Mouse (Mus musculus) MEL (cell line): ENCODE measurements around the gene Epha3. TPM values are rescaled to one million over a fixed set of nuclear protein-coding genes. Genes with fewer than 3 reads are reported as not detected.
A peak's percentile ranks its signal among the peaks of the same experiment; 100 is the strongest.

Source experiments
- DNase-seq: peaks from one replicate; pipeline ENCODE4 v3.0.0; 2011; ENCODE audit warnings: low read depth, low spot score
- H3K27ac ChIP-seq: 2 replicates; pipeline ENCODE4 v1.5.1; 2012; ENCODE audit warnings: low read depth, mild to moderate bottlenecking, control low read depth, low read length, moderate library complexity; ENCODE audit not compliant: control insufficient read depth
- H3K27me3 ChIP-seq, 2 experiments: fragments of 150-350 bp in 1 of 2; sonication (generic) in 1 of 2; 2 replicates each; pipeline ENCODE4 v1.6.1; 2012; ENCODE audit warnings: low read length in 2 of 2, mild to moderate bottlenecking in 2 of 2, improper control_type of control experiment in 1 of 2, moderate library complexity in 1 of 2; ENCODE audit not compliant: insufficient read depth in 2 of 2, control insufficient read depth in 1 of 2
- H3K36me3 ChIP-seq, 2 experiments: 2 replicates each; pipeline ENCODE4 v1.6.1; 2012 to 2014; ENCODE audit warnings: low read length in 2 of 2, improper control_type of control experiment in 1 of 2, inconsistent platforms in 1 of 2, mild to moderate bottlenecking in 1 of 2; ENCODE audit not compliant: insufficient read depth in 2 of 2, control insufficient read depth in 1 of 2
- H3K4me1 ChIP-seq, 2 experiments: fragments of 150-350 bp in 1 of 2; sonication (generic) in 1 of 2; 2 replicates each; pipeline ENCODE4 v1.6.1; 2012; ENCODE audit warnings: low read length in 2 of 2, improper control_type of control experiment in 1 of 2, mild to moderate bottlenecking in 1 of 2; ENCODE audit not compliant: insufficient read depth in 2 of 2, control insufficient read depth in 1 of 2
- H3K4me3 ChIP-seq, 2 experiments: fragments of 150-350 bp in 1 of 2; sonication (generic) in 1 of 2; 2 replicates each; pipeline ENCODE4 v1.5.1; 2012; ENCODE audit warnings: low read depth in 2 of 2, low read length in 2 of 2, mild to moderate bottlenecking in 2 of 2, moderate library complexity in 2 of 2, control low read depth in 1 of 2, improper control_type of control experiment in 1 of 2; ENCODE audit not compliant: control insufficient read depth in 1 of 2, insufficient read depth in 1 of 2
- H3K79me2 ChIP-seq: 2 replicates; pipeline ENCODE4 v1.6.1; 2012; ENCODE audit warnings: mild to moderate bottlenecking, low read length, moderate library complexity; ENCODE audit not compliant: control insufficient read depth, poor library complexity, insufficient read depth
- H3K9ac ChIP-seq: 2 replicates; pipeline ENCODE4 v1.6.1; 2012; ENCODE audit warnings: low read depth, mild to moderate bottlenecking, control low read depth, low read length, moderate library complexity; ENCODE audit not compliant: control insufficient read depth, poor library complexity, severe bottlenecking
- H3K9me3 ChIP-seq: fragments of 150-350 bp; sonication (generic); replicated peaks from 2 replicates; pipeline ENCODE4 v1.6.1; 2012; ENCODE audit warnings: mild to moderate bottlenecking, low read length, improper control_type of control experiment, moderate library complexity; ENCODE audit not compliant: insufficient read depth
- CHD1 ChIP-seq: IDR thresholded peaks from 2 replicates; pipeline ENCODE4 v1.6.1; 2012; ENCODE audit warnings: low read depth, mild to moderate bottlenecking, inconsistent platforms, low read length, improper control_type of control experiment
- EP300 ChIP-seq, 2 experiments: IDR thresholded peaks; 2 replicates each; pipeline ENCODE4 v1.6.1; 2011; ENCODE audit warnings: improper control_type of control experiment in 2 of 2, low read length in 2 of 2, low read depth in 1 of 2, mild to moderate bottlenecking in 1 of 2
- GATA1 ChIP-seq: IDR thresholded peaks from 2 replicates; pipeline ENCODE4 v1.6.1; 2011; ENCODE audit warnings: low read depth, low read length, improper control_type of control experiment
- JUND ChIP-seq: IDR thresholded peaks from 2 replicates; pipeline ENCODE4 v1.6.1; 2011; ENCODE audit warnings: low read depth, mild to moderate bottlenecking, improper control_type of control experiment, low read length
- MAX ChIP-seq: IDR thresholded peaks from 2 replicates; pipeline ENCODE4 v1.6.1; 2011; ENCODE audit warnings: low read length, improper control_type of control experiment
- MXI1 ChIP-seq: IDR thresholded peaks from 2 replicates; pipeline ENCODE4 v1.6.1; 2011; ENCODE audit warnings: mild to moderate bottlenecking, low read depth, low read length, improper control_type of control experiment
- NELFE ChIP-seq: IDR thresholded peaks from 2 replicates; pipeline ENCODE4 v1.6.1; 2011; ENCODE audit warnings: low read depth, low read length, improper control_type of control experiment
- POLR2A ChIP-seq, 2 experiments: IDR thresholded peaks; 2 replicates each; pipeline ENCODE4 v1.6.1; 2011 to 2012; ENCODE audit warnings: low read length in 2 of 2, mild to moderate bottlenecking in 2 of 2, control low read depth in 1 of 2, improper control_type of control experiment in 1 of 2, low read depth in 1 of 2, moderate library complexity in 1 of 2; ENCODE audit not compliant: control insufficient read depth in 1 of 2, insufficient read depth in 1 of 2, poor library complexity in 1 of 2
- SMC3 ChIP-seq: IDR thresholded peaks from 2 replicates; pipeline ENCODE4 v1.6.1; 2011; ENCODE audit warnings: low read depth, low read length, improper control_type of control experiment
- TBP ChIP-seq: IDR thresholded peaks from 2 replicates; pipeline ENCODE4 v1.8.0; 2011; ENCODE audit warnings: low read depth, low read length, improper control_type of control experiment
- UBTF ChIP-seq: IDR thresholded peaks from 2 replicates; pipeline ENCODE4 v1.6.1; 2012; ENCODE audit warnings: low read depth, mild to moderate bottlenecking, inconsistent platforms, low read length, improper control_type of control experiment, moderate library complexity, borderline replicate concordance; ENCODE audit not compliant: insufficient read depth
- USF2 ChIP-seq, 2 experiments: IDR thresholded peaks; 2 replicates each; pipeline ENCODE4 v1.6.1; 2011 to 2012; ENCODE audit warnings: improper control_type of control experiment in 2 of 2, low read length in 2 of 2, borderline replicate concordance in 1 of 2, inconsistent platforms in 1 of 2, low read depth in 1 of 2, mild to moderate bottlenecking in 1 of 2; ENCODE audit not compliant: insufficient read depth in 1 of 2
- ZNF384 ChIP-seq: IDR thresholded peaks from 2 replicates; pipeline ENCODE4 v1.6.1; 2012; ENCODE audit warnings: low read depth, mild to moderate bottlenecking, inconsistent platforms, low read length, improper control_type of control experiment
- polyA plus RNA-seq, 2 experiments: library from polyadenylated mRNA; stranded (reverse) in 1 of 2; unstranded in 1 of 2; fragments of >175 nt in 1 of 2; fragments of >200 nt in 1 of 2; gene quantifications; 2 replicates each; pipeline versions ENCODE4 v1.2.1 to v1.2.4; 2012; ENCODE audit warnings: low replicate concordance in 2 of 2, low read depth in 1 of 2; ENCODE audit not compliant: insufficient read length in 2 of 2, insufficient read depth in 1 of 2, missing spikeins in 1 of 2
- total RNA-seq: library from RNA; depleted of rRNA; stranded (reverse); fragments of 300-350 nt; gene quantifications from 2 replicates; pipeline ENCODE4 v1.2.3, GENCODE M21; 2012

Epha3 gene
- total and polyA plus RNA-seq, 3 experiments: not detected

DNA sequence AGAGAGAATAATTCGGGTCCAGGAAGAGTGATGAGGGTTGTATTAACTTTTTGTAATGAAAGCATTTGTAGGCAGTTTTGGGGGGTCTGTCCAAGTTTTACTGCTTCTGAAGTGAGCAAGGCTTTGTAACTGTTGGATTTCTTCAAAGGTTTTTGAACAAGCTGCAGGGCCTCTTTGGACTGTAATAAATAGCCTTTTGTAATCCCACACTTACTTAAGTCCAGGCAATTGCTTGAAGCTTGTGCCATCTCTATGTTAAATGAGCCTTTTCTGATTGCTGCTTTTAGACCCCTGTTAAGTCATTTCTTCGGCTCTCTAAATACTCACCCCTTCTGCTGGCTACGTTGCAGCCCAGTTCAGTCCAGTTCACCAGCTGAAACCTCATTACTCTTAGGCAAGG lies 248.6 kb downstream of the Epha3 start:
- H3K9ac ChIP-seq: no peak overlapping the region
- no peak for TF ChIP-seq UBTF
- TF ChIP-seq ZNF384: no peak
- TF ChIP-seq JUND: no peak
- no peak for TF ChIP-seq GATA1
- no peak for TF ChIP-seq EP300 (IDR thresholded peaks at IDR 0.05; ENCODE audit: low read depth in 1 of 2, low read length in 2 of 2)
- TF ChIP-seq USF2 (IDR thresholded peaks at IDR 0.05; ENCODE audit: borderline replicate concordance in 1 of 2, insufficient read depth in 1 of 2, low read depth in 1 of 2, low read length in 2 of 2): no peak
- TF ChIP-seq TBP: no peak
- TF ChIP-seq SMC3: no peak
- TF ChIP-seq, all 39 proteins: peak for 0
- DNase-seq: no peak
- Histone ChIP-seq H3K9me3 (no peaks in the 10 kb centered on the region), H3K79me2 (no peaks in the 10 kb centered on the region), H3K4me3 (no peak overlapping the region), H3K27me3 (no peaks in the 10 kb centered on the region), H3K27ac (no peak overlapping the region), H3K36me3 (no peaks in the 10 kb centered on the region), H3K4me1 (no peaks in the 10 kb centered on the region)

- Histone ChIP-seq H3K4me1 (no peaks in the 10 kb centered on the region), H3K9me3 (no peaks in the 10 kb centered on the region), H3K9ac (no peak overlapping the region), H3K4me3 (no peak overlapping the region), H3K36me3 (no peaks in the 10 kb centered on the region), H3K27me3 (no peaks in the 10 kb centered on the region), H3K79me2 (no peaks in the 10 kb centered on the region), H3K27ac (no peak overlapping the region)
- TF ChIP-seq TBP (no peak), POLR2A (IDR thresholded peaks at IDR 0.05; ENCODE audit: control insufficient read depth in 1 of 2, insufficient read depth in 1 of 2, low read depth in 1 of 2, low read length in 2 of 2, poor library complexity in 1 of 2) (no peak), MAX (no peak), NELFE (no peak), MXI1 (no peak)
- DNase-seq: no peak
Observed at GRCm38 (mm10) chr16:63613006-63613405, 251.0 kb downstream of the Epha3 start.

DNA sequence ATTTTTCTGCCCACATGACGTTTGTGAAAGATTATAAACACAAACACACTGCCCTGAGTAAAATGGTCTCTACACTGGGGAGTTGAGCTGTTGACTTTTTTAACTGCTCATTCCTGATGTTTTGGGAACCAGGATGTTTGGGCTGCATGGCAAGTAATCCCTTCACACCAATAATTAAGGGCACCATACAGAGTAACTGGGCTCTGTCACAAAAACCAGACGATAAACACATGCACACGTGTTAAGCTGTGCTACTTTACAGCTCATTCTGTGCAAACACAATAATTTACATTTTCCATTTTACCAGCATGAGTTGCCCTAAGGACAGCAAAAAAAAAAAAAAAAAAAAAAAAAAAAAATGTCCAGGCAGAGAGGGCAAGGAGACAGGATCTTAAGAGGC lies 263.7 kb downstream of the Epha3 start:
- no peaks in the 10 kb centered on the region for H3K36me3 ChIP-seq
- H3K27me3 ChIP-seq: no peaks in the 10 kb centered on the region
- no peak for TF ChIP-seq CHD1
- peak; percentile 45; the same call in 1 of the 2 replicates for TF ChIP-seq ZNF384
- no peaks in the 10 kb centered on the region for H3K9me3 ChIP-seq
- no peaks in the 10 kb centered on the region for H3K4me1 ChIP-seq
- DNase-seq: no peak
- no peaks in the 10 kb centered on the region for H3K79me2 ChIP-seq
- H3K27ac ChIP-seq: no peak overlapping the region
- no peak overlapping the region for H3K9ac ChIP-seq
- H3K4me3 ChIP-seq: no peak overlapping the region
